Mouse (Mus musculus): Measurements from ENCODE around the gene Nek8.
"Not testable (repeated sequence)": the region's sequence is repeated elsewhere in the genome, so short reads cannot be mapped to it uniquely, and the experiment has no call there.

Nek8 gene

GRCm38 (mm10) chr11:78140665-78141064 lies 35.8 kb downstream of the Nek8 start:
- DNase-seq (ENCODE audit: low spot score), result no peak

- DNase-seq (ENCODE audit: low spot score), result no peak
Measured at GRCm38 (mm10) chr11:78138023-78138422, 38.5 kb downstream of the Nek8 start.

GRCm38 (mm10) chr11:78137584-78137983 lies 38.9 kb downstream of the Nek8 start:
- DNase-seq (ENCODE audit: low spot score), result no peak

GRCm38 (mm10) chr11:78136132-78136531 lies 40.3 kb downstream of the Nek8 start:
- DNase-seq (ENCODE audit: low spot score), result no peak

- DNase-seq (ENCODE audit: low spot score), result not testable (repeated sequence)
Measured at GRCm38 (mm10) chr11:78135314-78135713, 41.2 kb downstream of the Nek8 start.

GRCm38 (mm10) chr11:78134344-78134743 lies 42.1 kb downstream of the Nek8 start:
- no peak for DNase-seq (ENCODE audit: low spot score)

GRCm38 (mm10) chr11:78133915-78134314 lies 42.6 kb downstream of the Nek8 start:
- no peak for DNase-seq (ENCODE audit: low spot score)

- DNase-seq (ENCODE audit: low spot score), result no peak
Measured at GRCm38 (mm10) chr11:78129458-78129857, 47.0 kb downstream of the Nek8 start.

GRCm38 (mm10) chr11:78126739-78127138 lies 49.7 kb downstream of the Nek8 start:
- no peak for DNase-seq (ENCODE audit: low spot score)

GRCm38 (mm10) chr11:78125691-78126090 lies 50.8 kb downstream of the Nek8 start:
- no peak for DNase-seq (ENCODE audit: low spot score)

GRCm38 (mm10) chr11:78123782-78124181 lies 52.7 kb downstream of the Nek8 start:
- no peak for DNase-seq (ENCODE audit: low spot score)

- no peak for DNase-seq (ENCODE audit: low spot score)
Measured at GRCm38 (mm10) chr11:78122815-78123214, 53.7 kb downstream of the Nek8 start.

GRCm38 (mm10) chr11:78121176-78121575 lies 55.3 kb downstream of the Nek8 start:
- DNase-seq (ENCODE audit: low spot score), result no peak

GRCm38 (mm10) chr11:78119898-78120297 lies 56.6 kb downstream of the Nek8 start:
- no peak for DNase-seq (ENCODE audit: low spot score)

- DNase-seq (ENCODE audit: low spot score), result no peak
Measured at GRCm38 (mm10) chr11:78118467-78118866, 58.0 kb downstream of the Nek8 start.

- no peak for DNase-seq (ENCODE audit: low spot score)
Measured at GRCm38 (mm10) chr11:78116146-78116410, 60.4 kb downstream of the Nek8 start.
